Mouse (Mus musculus): Measurements from ENCODE around the gene Ccnd2. TPM values are rescaled to one million over a fixed set of nuclear protein-coding genes. Genes with fewer than 3 reads are reported as not detected.

Gene Ccnd2
- total RNA-seq, 2 experiments from 2014 or later: 161 to 164 TPM

DNA sequence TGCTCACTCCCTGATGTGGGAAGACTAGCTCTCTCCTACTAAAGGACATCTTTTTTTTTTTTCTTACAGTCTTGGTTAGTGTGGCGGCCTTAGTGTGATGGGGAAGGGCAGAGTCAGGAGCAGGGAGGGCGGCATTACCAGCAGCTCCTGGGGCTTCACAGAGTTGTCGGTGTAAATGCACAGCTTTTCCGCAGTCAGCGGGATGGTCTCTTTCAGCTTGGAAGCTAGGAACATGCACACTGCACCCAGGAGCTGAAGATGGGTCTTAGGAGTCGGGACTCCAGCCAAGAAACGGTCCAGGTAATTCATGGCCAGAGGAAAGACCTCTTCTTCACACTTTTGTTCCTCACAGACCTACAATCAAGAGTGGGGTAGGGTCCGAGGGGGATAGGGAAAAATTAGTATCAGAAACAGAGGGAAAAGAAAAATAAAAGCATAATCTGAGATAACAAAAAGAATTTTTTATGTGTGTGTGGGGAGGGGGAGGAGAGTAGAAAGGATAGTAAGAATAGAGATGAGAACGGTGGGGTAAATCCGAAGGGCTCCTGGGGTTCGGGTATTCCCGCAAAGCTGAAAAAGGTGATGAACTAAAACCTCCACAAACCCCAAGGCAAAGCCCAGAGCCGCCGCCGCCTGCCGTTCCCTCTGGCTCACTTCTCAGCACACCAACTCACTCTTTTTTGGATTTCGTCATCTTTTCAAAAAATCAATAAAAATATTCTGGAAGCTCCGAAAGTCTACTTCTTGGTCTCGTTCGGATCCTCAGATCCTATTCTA, 3.3 kb downstream of the Ccnd2 start:
- peak; percentile 36 to 37 for DNase-seq

DNA sequence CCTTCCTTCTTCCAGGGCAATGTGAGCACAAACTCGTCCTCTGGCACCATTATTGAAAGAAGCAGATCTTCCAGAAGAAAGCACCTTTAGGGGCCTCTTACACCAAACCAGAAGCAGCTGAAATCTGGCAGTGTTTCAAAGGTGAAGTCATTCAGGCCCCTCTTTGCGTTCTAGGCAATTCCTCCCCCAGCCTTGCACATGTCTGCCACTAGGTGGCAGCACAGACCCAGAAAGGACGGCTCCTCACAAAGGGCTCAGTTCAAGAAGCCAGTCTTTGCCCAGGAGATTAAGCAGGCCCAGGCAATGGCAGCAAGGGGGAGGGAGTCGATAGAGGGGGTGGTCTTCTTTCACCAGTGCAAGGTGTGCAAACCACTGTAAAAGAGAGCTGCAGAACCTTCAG, 4.3 kb downstream of the Ccnd2 start:
- peak; percentile 91 to 93 for DNase-seq

DNA sequence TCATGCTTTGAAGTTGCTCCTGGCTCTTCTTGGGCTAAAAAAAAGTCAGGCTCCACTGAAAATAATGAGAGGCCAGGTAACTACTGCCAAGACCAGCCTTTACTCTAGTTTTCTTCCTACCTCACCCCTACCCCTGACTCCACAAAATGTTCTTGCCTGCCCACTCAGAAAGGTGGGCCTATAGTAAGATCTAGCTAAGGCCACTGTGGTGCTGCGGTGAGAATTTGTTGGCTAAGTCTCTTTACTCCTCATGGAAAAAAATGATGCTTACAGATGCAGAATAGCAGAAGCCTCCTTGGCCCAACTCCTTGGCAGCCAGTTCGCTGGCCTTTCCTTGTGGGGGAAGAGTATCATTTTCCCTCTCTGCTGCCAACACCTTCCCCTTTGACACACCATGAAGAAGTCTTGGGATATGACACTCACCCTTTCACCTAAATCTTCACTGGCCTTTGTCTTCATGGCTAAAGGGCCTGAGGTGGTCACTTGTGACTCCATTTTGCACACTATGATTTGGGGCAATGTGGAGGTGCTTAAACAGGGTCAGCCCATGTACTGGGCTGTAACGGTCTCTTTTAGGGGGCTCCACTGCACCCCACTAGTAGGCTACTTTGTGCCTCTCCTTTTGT, 5.6 kb downstream of the Ccnd2 start:
- no peak for DNase-seq

DNA sequence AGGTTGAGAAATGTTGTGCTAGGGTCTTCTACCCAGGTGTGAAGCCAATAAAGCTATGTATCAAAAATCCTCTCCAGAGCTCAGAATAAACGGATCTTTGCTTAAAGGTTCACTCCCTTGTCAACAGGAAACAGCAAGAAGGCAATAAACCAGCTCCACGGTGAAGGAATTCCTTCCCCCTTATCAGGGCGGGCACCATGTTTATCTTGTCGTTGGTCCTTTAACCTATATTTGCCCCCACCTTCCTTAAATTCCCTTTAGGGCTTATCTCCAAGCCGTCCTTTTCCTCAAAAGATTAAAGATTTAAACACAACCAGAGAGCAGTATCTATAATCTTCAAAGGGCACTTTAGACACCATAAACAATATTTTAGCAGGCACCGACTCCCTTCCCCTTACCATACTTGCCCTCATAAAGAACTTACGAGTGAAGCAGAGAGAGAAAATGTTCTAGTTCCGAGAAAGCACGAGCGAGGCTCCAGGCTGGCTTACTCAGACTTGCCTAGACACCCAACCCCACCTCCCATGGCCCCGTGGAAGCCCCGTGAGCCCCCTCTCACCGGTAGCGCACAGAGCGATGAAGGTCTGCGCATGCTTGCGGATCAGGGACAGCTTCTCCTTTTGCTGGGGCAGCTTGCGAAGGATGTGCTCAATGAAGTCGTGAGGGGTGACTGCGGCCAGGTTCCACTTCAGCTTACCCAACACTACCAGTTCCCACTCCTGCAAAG, 6.4 kb downstream of the Ccnd2 start:
- no peak for DNase-seq

DNA sequence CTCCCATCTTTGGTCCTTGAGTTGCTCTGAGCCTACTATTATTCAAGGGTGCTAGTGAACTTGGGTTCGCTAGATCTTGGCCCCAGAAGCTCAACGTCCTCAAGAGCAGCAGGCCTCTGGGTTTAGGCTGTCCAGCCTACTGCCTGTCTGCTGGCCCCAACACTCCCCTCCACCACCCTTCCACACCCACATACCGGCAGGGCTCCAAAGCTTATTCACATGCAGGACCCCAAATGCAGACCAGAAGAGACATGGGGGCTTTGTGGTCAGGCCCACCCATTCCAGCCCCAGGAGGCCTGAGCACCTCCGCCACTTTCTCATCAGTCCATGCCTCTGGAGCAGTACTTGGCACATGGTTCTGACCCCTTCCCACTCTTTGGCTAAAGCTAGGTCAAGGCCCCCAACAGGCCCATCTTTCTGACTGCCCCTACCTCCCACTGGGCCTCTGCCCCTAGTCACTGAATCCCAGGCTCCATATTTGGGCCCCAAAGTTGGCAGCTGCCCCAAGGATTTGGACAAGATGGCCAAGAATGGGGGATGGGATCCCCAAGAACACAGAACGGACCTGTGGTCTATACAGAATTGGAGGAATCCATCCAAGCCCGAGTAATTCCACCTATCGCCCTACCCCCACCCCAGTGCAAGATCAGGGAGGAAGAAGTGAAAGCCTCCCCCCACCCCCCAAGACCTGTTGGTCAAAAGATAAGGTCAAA, 8.3 kb downstream of the Ccnd2 start:
- DNase-seq: no peak

DNA sequence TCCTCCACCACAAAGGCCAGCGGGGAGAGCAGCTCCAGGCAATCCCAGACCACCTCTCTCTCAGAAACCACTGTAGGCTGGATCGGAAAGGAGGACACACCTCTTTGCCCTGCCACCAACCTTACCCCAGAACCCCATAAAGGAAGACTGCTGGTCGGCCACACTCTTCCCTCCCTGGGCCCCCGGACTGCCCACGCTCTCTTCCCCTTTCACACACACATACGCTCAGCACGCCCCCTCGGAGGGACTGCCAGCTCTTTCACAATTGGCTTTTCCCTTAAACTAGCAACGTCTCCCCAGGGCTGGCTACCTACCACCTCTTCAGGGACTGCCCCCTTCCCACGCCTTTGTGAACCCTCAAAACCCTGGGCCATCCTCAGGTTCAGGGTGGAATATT, 8.9 kb downstream of the Ccnd2 start:
- no peak for DNase-seq

DNA sequence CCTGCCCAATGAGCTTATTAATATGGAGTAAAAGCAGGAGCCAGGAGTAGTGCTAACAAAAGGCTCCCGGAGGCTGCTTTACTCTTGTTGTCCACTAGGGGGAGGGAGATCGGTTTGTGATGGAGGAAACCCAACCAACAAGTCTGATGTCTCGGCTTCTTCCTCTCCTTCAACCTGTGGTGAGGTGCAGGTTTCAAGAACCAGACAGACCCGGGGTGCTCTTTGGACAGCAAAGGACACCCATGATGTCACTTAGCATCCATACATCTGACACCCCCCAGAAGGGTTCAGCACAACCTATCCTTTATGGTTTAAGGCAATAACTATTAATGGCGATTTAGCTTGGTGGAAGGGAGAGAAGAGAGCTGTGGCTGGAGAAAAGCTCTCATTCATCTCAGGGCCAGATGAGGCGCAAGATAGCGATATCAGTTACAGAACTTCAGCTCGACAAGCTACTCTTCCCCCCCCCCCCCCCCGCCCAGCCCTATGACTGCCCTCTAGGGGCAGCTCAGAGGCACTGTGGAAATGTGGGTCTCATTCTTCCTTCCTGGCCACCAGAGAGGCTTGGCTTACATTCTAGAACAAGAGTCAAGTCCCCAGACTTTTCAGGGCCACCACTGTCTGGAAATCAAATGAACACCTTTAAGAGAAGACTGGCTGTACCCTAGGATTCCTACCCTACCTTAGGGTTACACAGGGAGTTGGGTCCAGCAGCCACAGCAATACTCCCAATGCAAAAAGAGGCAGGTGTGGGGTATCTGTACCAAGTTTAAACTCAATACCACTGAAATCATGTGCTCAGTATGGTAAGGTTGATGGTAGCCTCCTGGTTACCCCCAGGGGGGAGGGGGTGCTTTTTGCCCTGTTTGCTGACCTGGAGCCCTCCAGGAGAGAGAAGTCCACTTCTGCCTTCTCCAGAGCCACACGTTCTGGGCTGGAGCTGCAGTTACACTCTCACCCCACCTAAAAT, 9.6 kb downstream of the Ccnd2 start:
- DNase-seq: peak; percentile 50 to 78

DNA sequence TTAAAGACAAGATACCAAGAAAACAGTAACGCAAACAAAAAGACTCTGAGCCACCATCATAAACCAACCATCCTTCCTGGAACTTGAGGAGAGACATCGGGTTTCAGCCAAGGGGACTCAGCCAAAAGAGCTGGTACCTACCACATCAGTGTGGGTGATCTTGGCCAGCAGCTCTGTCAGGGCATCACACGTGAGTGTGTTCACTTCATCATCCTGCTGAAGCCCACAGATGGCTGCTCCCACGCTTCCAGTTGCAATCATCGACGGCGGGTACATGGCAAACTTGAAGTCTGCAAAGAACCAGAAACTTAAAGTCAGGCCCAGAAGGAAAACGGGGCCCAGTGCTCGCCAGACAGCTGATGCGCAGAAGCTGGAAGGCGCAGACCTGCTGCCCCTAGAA, 13.0 kb downstream of the Ccnd2 start:
- DNase-seq: no peak

DNA sequence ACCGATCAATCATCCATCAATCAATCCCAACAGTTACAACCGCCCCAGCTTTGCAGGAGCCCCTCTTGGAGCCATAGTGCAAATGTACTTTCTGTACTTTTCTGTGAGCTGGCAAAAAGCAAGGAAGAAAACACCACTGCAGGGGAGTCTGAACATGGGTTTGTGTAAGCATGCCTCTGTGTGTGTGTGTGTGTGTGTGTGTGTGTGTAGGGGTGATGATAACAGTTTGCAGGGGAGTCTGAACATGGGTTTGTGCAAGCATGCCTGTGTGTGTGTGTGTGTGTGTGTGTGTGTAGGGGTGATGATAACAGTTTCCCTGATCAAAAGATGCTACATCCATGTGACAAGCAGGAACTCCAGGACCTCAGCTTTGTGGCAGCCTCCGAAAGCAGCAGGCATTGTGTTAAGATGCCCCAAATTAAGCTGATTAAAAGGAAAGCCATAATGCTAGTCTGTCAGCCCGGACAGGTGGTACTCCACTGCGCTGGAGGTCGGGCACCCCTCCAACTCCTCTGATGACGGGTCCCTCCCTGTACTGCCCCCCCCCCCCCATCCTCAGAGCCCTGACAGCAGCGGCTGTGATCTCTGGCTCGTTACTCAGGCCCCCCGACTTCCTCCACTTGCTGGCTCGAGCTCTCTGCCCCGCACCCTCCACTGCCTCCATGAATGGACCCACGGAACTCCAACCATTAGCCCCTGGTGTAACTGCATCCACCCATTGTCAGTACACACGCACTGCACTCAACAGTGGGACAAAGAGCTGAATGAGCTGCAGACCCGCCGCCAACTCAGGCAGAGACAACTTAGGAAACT, 18.4 kb downstream of the Ccnd2 start:
- no peak for DNase-seq

DNA sequence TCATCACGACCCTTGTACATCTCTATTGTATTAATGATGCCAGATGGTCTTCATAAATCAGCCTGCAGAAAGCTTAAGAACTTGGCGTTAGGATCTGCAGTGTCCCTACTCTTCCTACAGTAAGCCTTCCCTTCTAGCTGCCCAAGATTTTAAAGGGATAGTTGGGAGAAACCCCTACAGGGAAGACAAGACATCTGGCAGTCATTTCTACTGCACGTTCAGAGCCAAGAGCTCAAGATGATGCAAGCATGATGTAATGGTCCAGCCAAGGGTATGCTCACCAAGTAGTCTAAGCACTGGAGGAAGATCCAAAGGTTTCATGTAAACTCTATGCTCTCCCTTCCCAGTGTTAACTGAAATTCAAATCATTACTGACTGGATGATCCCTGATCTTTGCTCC, 19.3 kb downstream of the Ccnd2 start:
- DNase-seq: no peak

DNA sequence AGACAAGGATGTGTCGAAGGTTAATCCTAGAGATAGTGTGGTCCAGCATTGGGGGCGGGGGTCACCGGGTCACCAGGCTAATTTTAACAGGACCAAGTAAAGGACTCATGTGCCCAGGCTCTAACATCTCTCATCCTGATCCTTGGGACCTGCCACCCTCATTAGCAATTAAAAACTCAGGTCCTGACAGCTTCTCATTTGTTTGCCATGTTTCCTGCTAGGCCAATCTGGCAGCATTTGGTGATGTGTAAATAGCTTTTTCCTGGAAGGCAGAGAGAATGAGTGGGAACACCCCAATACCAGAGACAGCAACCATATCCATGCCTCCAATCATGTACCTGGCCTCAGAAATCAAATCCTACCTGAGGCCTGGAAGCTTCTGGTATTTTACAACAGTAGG, 20.0 kb downstream of the Ccnd2 start:
- DNase-seq: no peak

DNA sequence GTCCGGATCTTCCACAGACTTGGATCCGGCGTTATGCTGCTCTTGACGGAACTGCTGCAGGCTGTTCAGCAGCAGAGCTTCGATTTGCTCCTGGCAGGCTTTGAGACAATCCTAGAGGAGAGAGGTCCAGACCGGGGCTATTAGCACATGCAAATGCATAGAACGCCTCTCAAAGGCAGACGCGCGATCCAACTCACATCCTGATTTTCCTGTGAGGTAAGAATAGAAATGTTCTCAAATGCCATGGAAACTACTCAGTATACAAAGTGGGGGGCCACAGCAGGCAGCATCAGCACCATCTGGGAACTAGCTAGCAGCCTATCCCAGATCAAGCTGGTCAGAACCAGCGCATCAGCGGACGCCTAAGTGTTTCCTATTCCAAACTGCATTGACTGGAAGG, 21.6 kb downstream of the Ccnd2 start:
- no peak for DNase-seq

DNA sequence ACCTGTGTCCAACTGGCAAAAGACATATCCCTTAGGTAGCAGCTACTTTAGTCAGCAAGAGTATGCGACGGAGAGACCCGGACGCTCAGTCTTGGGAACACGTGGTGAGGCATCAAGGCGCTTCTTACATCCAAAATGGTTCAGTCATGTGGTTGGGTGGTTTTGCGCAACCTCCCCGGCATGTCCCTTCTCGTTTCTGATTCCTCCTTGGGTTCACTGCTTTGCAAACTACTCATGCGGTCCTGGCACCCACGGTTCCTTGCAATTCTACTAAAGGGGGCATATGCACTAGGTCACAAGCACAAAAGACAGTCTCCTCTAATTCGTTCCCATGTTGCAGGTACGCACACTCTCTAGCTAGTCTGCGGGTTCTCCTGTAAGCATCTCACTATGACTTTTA, 22.3 kb downstream of the Ccnd2 start:
- DNase-seq: no peak

DNA sequence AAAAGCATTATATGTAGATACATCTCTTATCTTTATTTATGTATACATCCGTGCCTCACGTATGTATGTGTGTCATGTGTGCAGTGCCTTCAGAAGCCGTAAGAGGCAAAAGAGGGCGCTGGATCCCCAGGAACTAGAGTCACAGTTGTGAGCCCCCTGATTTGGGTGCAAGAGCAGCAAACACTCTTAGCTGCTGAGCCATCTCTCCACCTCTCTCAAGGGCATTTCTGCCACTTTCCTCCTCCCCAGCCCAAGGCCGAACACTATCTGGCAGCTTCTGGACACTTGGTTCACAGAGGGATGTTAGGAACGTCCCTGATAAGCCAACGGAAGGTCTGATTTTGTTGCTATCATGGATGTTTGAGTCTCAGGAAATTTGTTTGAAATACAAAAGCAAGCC, 28.5 kb downstream of the Ccnd2 start:
- no peak for DNase-seq

DNA sequence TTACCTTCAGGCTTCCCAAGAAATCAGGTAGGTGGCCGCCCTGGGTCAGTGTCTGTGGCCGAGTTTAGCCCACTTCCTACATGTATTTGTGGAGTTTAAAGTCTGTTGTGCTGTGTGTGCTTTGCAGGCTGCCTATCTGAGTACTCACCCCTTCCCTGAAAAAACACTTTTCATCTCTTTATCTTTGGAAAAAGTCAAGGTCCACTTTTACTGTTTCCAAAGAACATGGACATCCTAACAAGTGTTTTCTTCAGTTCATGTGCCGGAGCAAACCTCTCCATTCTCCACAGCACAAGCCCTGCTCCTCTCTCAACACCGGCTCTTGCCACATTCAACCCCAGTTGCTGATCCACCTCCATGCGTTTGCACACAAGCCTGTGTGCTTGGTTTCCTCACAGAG, 29.0 kb downstream of the Ccnd2 start:
- DNase-seq: no peak

DNA sequence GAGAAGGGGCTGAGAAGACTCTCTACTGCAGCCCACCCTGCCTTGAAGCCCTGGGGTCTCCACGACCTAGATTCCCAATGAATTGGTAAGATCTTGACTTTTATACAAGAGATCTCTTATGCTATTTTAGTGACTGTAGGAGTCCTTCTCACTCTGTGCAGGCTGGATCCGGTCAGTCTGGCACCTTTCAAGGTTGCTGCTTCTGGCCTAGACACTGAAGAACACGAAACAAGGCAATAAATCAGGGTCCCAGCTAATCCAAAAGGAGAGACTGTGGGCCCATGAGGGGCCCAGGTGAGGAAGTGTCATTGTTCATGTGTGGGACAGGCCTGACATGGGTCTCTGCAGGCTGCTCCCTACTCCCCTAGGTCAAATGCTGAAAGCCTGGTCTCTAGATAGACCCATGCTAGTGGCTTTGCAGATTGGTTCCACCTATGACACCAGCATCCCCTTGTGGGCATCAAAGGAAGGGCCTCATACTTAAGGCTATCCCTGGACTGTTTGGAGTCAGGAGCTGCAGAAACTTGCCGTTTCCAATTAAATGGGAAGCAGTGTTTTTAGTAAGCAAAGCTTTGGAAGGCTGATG, 29.7 kb downstream of the Ccnd2 start:
- DNase-seq: peak in 1 of 2 experiments; percentile 47

DNA sequence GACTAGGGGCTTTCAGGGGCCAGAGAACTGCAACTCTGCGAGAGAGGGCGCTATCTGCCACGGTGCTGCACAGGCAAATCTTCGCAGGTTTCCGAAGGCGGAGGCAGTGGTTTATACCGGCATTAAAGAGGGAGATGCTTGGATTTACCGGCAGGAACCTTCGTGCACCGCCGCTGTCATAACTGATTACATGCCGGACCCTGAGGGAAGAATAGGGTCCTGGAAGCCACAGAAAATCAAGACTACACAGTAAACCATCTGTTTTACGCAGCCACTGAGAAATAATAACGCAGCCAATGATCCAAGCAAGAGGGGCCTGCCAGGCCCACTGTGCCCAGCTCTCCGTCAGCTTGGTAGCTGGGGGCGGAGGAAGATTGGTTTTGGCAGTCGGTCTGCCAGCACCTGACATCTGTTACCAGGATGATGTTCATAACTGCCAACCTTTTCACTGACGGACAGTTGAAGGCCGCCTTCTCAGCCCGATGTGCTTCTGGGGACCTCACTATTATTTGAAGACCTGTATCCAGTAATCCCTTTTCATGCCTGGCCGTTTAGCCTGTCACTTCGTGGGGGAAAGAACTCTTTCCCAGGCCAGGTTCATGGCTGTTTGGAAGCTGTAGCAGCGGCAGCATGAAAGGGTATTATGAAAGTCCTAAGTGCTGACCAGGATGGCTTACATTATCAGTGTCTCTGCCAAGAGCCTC, 37.1 kb downstream of the Ccnd2 start:
- DNase-seq: no peak

DNA sequence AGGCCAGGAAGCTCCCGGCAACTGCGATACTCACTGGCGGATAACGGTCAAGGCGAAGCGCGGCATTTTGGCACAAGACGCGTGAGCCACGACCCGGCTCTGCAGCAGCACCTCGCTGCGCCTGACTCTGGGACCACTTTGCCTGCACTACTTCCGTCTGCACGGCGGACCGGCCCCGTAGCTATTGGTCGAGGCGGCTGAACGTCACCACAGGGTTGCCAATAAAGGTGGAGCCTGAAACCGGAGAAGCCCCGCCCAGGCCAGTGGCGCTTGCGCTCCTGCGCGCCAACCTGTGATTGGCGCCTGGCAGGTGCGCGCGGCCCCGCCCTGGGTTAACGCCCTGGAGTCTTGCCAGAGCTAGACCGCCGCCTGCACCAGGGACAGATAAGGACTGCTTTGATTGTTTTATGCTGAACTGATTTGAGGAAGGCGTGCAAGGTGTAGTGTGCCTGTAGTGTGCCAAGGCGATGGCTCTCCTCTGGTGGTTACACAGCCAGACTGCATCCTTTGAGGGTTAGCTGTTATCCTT, 42.5 kb downstream of the Ccnd2 start, which contains the start of gene Tigar:
Tigar (minus strand) TSS at position 156 of the 529 bp plus-strand sequence.
- DNase-seq: peak; percentile 94 to 95

Measured in heart, adult 18-20 months (tissue).